Mouse (Mus musculus) cerebellum, adult 18-20 months (tissue): ENCODE measurements around the gene Erg28.

ENCODE experiments used
- DNase-seq, 2 experiments: peaks; one replicate each; pipeline ENCODE4 v3.0.0; 2021

Erg28 gene

DNA sequence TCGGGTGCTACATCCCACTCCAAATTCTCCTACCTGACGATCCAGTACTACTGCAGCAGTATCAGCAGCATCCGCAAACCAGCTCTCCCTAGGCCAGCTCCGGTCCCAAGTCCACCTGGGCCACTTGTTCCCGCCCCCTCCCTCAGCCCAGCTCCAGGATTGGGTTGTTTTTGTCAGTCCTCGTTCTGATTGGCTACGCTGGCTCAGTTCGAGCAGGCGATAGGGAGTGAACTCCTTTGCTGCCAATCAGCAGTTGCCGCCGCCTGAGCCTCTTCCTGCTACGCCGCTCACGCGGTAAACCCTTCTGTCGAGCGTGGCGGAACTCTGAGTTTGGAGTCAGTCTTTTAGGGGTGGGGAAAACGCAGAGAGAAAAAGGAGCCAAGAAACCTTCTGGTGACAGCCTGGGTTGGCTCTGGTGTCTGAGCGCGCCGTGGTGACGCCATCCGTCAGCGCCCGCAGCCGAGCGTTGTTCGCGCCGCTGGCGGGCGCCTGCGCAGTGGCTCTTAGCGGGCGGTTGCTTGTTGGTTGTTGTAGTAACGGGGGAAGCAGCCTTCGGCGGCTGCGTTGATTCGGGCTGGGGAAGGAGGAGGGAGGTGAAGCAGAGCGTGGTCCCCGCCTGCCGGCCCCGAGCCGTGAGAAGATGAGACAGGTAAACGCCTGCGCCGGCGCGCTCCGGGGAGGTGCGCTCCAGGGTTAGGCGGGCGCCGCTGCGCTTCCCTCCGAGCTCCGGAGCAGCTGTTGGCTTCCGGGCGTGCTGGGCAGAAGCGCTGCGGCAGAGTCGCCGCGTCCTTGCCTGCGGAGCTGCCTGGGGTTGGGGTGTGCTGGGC, at the start of gene Erg28, which contains the start of gene Ttll5:
Gene Erg28 (minus strand): TSS at position 113 of the 827 bp plus-strand sequence.
Gene Ttll5 (plus strand): TSS at position 222 of the 827 bp plus-strand sequence.
- peak; percentile 93 to 98 for DNase-seq

DNA sequence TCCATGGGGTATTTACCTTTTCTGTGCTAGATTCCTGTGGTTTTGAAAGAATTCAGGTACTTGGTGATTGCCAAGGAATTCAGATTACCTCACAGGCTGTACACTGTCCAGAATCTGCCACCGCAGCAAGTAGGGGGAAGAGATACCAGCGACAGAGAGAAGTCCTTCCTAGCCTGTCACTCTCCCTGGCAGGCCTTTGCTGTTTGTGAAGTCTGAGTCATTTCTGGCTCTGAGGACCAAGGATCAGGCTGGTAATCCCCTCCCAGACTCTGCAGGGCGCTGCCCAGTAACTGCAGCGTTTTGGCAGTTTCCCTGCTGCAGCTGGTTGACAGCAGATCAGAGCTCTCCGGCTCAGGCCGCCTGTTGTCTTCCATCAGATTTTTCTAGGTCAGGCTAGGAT, 45.1 kb upstream of the Erg28 start:
- peak; percentile 74 to 79 for DNase-seq

DNA sequence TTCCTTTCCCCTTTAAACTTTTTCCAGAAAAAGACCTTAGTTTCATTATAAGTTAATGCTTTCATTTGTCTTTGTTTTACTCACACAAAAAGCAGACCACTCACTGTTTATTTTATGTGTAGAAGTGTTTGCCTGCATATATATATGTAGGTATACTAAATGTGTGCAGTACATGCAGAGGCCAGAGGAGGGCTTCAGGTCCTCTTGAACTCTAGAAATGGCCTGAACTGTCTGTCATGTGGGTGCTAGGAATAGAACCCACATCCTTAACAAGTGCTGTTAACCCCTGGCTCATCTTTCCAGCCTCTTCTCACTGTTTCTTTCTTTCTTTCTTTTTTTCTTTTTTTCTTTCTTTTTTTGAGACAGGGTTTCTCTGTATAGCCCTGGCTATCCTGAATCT, 42.8 kb upstream of the Erg28 start:
- DNase-seq, result no peak

- DNase-seq, result no peak
Observed at GRCm38 (mm10) chr12:85866624-85867023, 42.3 kb upstream of the Erg28 start.

- DNase-seq, result no peak
Observed at GRCm38 (mm10) chr12:85865526-85865925, 41.2 kb upstream of the Erg28 start.

- DNase-seq, result peak; percentile 35 to 48
Observed at GRCm38 (mm10) chr12:85862514-85862913, 38.2 kb upstream of the Erg28 start.

DNA sequence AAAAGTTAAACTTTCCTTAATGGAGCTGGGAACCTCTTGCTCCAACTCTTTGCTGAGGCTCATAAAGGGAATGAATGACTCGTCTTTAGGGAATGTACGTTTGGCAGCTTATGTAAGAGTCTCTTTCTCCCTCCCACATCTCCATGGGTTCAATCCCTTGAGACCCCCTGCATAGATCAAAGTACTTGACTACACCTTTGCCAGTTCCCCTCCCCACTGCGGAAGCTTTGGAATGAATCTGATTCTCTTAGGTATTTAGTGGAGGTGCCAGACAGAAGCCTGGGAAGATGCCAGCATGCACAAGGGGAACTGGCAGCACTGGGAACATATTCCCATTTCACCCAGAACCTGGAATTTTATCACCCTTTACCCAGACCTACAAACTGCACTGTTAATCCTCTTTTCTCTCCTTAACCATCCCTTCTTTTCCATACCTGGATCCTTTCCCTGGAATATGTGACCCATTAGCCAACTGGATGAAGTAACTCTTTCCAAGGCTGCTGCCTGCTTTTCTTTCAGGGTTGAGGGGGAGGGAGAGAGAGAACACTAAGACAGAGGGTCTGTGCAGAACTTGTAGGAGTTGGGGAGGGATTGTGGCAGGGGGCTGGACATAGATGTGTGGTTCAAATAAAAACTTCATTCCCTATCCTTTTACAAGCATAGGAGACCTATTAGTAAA, 35.3 kb upstream of the Erg28 start:
- DNase-seq, result peak; percentile 36 to 47

DNA sequence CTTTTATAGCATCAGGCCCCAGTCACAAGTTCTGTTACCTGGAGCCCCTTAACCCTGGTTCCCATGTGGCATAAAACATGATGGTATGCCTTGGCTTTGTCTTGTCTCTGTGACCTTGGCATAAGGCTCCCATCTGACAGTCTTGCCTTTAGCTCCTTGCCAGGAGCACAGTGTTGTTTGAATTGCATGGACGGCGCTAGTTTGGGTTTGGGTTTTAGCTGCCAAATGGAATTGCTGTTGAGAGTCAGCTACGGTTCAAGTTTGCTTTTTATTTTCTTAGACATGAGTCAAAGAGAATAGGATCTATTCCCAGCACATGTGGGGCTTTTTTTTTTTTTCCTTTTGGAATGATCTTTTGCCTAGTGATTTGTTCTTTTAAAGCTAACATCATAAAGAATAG, 34.8 kb upstream of the Erg28 start:
- DNase-seq, result no peak

GRCm38 (mm10) chr12:85857300-85857699, 33.0 kb upstream of the Erg28 start:
- no peak for DNase-seq

DNA sequence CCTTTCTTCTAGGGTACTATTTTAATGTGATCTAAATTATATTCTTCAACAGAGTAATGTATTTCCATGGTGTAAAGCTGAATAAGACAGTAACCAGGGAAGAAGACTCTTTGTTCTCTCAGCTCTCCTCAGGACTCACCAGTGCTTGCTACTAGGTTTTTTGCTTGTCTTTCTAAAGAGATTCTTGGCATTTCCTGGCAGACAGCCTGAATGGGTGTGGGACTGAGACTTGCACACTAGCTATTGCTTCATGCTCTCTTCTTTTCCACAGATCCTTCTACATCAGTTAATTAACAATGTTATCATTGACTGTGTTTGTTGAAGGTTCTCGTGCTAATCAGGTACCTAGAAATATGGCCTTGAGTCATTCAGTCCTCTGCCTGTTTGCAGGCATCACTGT, 29.9 kb upstream of the Erg28 start:
- no peak for DNase-seq

DNA sequence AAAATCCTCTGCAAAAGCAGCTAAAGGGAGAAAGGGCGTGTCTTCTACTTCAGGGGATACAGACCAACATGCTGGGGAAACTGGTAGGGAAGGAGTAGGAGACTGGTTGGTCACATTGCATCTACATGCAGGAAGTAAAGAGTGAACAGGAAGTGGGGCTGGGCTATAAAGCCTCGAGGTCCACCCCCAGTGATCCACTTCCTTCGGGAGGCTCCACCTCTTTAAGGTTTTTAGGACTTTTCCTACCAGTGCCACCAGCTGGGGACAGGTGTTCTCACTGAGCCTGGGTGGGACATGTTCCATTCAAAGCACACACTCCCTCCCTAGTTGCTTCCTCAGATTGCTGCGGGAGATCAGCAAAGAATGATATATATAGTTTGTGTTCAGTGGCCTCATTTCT, 29.5 kb upstream of the Erg28 start:
- DNase-seq, result no peak

GRCm38 (mm10) chr12:85850661-85851060, 26.3 kb upstream of the Erg28 start:
- DNase-seq, result no peak

- DNase-seq, result peak; percentile 29 to 31
Observed at GRCm38 (mm10) chr12:85848164-85848958, 24.0 kb upstream of the Erg28 start.

GRCm38 (mm10) chr12:85839371-85840000, 15.1 kb upstream of the Erg28 start:
- no peak for DNase-seq

DNA sequence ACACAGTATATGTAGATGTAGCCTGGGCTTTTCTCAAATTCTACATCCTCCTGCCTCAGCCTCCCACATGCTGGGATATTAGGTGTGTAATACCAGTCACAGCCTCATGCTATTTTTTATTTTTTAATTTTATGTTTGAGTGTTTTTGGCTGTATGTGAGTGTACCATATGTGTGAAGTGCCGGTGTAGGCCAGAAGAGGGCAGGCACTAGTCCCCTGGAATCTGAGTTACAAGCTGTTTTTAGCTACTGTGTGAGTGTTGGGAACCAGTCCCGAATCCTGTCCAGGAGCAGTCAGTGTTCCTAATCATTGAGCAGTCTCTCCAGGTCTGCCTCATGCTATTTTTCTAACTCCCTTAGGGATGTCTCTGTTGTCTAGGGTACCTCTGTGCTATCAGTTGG, 13.4 kb upstream of the Erg28 start:
- DNase-seq, result no peak

- DNase-seq, result no peak
Observed at GRCm38 (mm10) chr12:85834543-85834942, 10.2 kb upstream of the Erg28 start.

DNA sequence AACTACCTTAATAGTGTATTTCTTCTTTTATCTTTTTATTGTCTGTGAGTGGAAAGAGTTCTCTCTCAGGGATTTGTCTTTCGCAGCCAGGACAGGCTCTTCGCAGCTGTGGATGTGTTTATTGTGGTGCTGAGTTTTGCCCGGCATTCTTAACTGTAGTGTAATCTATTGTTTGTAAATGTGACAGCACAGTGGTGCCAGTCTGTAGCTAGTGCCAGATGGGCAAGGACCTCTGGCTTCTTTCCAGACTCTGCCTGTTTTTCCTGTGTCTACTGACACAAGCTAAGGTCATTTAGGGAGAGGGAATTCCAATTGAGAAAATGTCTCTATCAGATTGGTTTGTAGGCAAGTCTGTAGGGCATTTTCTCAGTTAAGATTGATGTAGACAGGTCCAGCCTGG, 6.3 kb upstream of the Erg28 start:
- DNase-seq, result peak; percentile 39 to 55

DNA sequence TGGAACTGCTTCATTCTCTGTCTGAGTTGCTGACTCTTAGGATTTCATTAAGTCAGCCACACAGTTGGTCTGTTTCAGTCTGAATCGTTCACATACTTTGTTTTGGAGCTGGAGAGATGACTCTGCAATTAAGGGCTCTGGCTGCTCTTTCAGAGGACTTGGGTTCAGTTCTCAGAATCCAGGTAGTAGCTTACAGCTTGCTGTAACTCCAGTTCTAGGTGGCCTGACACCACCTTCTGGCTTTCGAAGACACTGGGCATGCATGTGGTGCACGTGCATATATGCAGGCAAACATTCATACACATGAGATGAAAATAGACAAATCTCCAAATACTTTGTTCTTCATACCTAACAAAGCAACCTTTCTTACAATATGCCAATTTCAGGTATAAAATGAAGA, 5.5 kb upstream of the Erg28 start:
- no peak for DNase-seq

DNA sequence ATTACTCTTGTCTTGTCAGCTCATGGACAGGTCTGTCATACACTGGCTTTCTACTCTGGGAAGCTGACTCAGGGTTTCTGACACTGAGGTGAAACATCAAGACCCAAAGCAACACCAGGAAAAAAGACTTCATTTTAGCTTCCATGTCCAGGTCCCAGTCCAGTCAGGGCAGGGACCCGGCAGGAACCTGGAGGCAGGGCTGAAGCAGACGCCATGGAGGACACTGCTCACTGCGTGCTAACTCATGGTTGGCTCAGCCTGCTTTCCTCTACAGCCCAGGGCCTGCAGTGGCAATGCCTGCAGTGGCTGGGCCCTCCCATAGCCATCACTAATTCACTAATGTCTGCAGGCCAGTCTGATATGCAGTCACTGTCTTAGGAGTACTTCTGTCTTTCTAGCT, 4.5 kb upstream of the Erg28 start:
- DNase-seq, result no peak

- DNase-seq, result no peak
Observed at GRCm38 (mm10) chr12:85825822-85826221, 1.5 kb upstream of the Erg28 start.

DNA sequence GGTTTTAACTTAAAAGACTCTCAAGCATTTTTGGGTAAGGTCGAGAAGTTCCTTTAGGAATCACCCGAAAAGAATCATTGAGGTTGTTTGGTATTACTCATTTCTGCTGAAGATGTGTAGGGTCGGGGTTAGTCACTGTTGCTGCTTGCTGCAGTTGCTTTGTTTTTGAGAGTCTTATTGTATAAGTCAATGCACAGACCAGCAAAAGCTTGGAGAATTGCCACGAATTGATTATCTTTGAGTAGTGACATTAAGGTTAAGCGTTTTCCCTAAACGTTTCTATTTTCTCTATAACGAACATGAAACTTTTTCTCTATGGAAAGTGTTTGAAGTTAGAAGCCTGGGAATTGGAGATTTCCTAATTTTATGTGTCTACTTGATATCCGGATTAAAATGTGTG, 1.0 kb upstream of the Erg28 start:
- DNase-seq, result no peak

DNA sequence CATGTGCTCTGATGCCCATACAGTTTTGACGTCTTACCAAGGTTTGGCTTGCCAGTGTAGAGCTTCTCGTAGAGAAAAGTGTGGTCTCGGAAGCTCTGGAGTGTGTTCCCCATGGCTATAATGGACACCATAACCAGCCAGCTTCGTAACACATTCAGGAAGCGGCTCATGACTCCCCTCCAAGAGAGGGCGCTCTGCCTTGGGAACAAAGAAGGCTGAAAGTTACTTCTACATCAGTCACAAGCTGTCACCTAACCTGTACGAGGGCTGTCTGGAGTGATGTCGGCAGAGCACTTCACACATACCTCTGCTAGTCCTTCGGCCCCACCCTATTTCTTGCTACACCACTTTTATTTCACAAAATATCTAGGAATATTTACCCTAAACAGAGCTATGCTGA, 2.3 kb downstream of the Erg28 start:
- DNase-seq, result no peak

- no peak for DNase-seq
Observed at GRCm38 (mm10) chr12:85813599-85813998, 10.8 kb downstream of the Erg28 start.
